Mouse (Mus musculus) MEL (cell line): ENCODE measurements around the gene Tnfsf12. TPM values are rescaled to one million over a fixed set of nuclear protein-coding genes. Genes with fewer than 3 reads are reported as not detected.

ENCODE experiments used
- DNase-seq: peaks from one replicate; pipeline ENCODE4 v3.0.0; 2011; ENCODE audit warnings: low read depth, low spot score
- H3K27ac ChIP-seq: 2 replicates; pipeline ENCODE4 v1.5.1; 2012; ENCODE audit warnings: low read depth, mild to moderate bottlenecking, control low read depth, low read length, moderate library complexity; ENCODE audit not compliant: control insufficient read depth
- H3K27me3 ChIP-seq, 2 experiments: fragments of 150-350 bp in 1 of 2; sonication (generic) in 1 of 2; 2 replicates each; pipeline ENCODE4 v1.6.1; 2012; ENCODE audit warnings: low read length in 2 of 2, mild to moderate bottlenecking in 2 of 2, improper control_type of control experiment in 1 of 2, moderate library complexity in 1 of 2; ENCODE audit not compliant: insufficient read depth in 2 of 2, control insufficient read depth in 1 of 2
- H3K36me3 ChIP-seq, 2 experiments: 2 replicates each; pipeline ENCODE4 v1.6.1; 2012 to 2014; ENCODE audit warnings: low read length in 2 of 2, improper control_type of control experiment in 1 of 2, inconsistent platforms in 1 of 2, mild to moderate bottlenecking in 1 of 2; ENCODE audit not compliant: insufficient read depth in 2 of 2, control insufficient read depth in 1 of 2
- H3K4me1 ChIP-seq, 2 experiments: fragments of 150-350 bp in 1 of 2; sonication (generic) in 1 of 2; 2 replicates each; pipeline ENCODE4 v1.6.1; 2012; ENCODE audit warnings: low read length in 2 of 2, improper control_type of control experiment in 1 of 2, mild to moderate bottlenecking in 1 of 2; ENCODE audit not compliant: insufficient read depth in 2 of 2, control insufficient read depth in 1 of 2
- H3K4me3 ChIP-seq, 2 experiments: fragments of 150-350 bp in 1 of 2; sonication (generic) in 1 of 2; 2 replicates each; pipeline ENCODE4 v1.5.1; 2012; ENCODE audit warnings: low read depth in 2 of 2, low read length in 2 of 2, mild to moderate bottlenecking in 2 of 2, moderate library complexity in 2 of 2, control low read depth in 1 of 2, improper control_type of control experiment in 1 of 2; ENCODE audit not compliant: control insufficient read depth in 1 of 2, insufficient read depth in 1 of 2
- H3K79me2 ChIP-seq: 2 replicates; pipeline ENCODE4 v1.6.1; 2012; ENCODE audit warnings: mild to moderate bottlenecking, low read length, moderate library complexity; ENCODE audit not compliant: control insufficient read depth, poor library complexity, insufficient read depth
- H3K9ac ChIP-seq: 2 replicates; pipeline ENCODE4 v1.6.1; 2012; ENCODE audit warnings: low read depth, mild to moderate bottlenecking, control low read depth, low read length, moderate library complexity; ENCODE audit not compliant: control insufficient read depth, poor library complexity, severe bottlenecking
- H3K9me3 ChIP-seq: fragments of 150-350 bp; sonication (generic); replicated peaks from 2 replicates; pipeline ENCODE4 v1.6.1; 2012; ENCODE audit warnings: mild to moderate bottlenecking, low read length, improper control_type of control experiment, moderate library complexity; ENCODE audit not compliant: insufficient read depth
- BHLHE40 ChIP-seq: IDR thresholded peaks from 2 replicates; pipeline ENCODE4 v1.6.1; 2012; ENCODE audit warnings: low read depth, mild to moderate bottlenecking, inconsistent platforms, low read length, improper control_type of control experiment, borderline replicate concordance
- CHD1 ChIP-seq: IDR thresholded peaks from 2 replicates; pipeline ENCODE4 v1.6.1; 2012; ENCODE audit warnings: low read depth, mild to moderate bottlenecking, inconsistent platforms, low read length, improper control_type of control experiment
- CHD2 ChIP-seq: IDR thresholded peaks from 2 replicates; pipeline ENCODE4 v1.6.1; 2011; ENCODE audit warnings: low read length, improper control_type of control experiment
- CTCF ChIP-seq, 3 experiments: IDR thresholded peaks in 2 of 3; conservative IDR thresholded peaks in 1 of 3; 2 replicates each; pipeline ENCODE4 v1.5.1; 2011 to 2012; ENCODE audit warnings: low read length in 3 of 3, low read depth in 2 of 3, mild to moderate bottlenecking in 2 of 3, improper control_type of control experiment in 1 of 3, inconsistent platforms in 1 of 3, mixed read lengths in 1 of 3, moderate library complexity in 1 of 3; ENCODE audit not compliant: control insufficient read depth in 1 of 3, insufficient read depth in 1 of 3, poor library complexity in 1 of 3, severe bottlenecking in 1 of 3
- EP300 ChIP-seq, 2 experiments: IDR thresholded peaks; 2 replicates each; pipeline ENCODE4 v1.6.1; 2011; ENCODE audit warnings: improper control_type of control experiment in 2 of 2, low read length in 2 of 2, low read depth in 1 of 2, mild to moderate bottlenecking in 1 of 2
- GATA1 ChIP-seq: IDR thresholded peaks from 2 replicates; pipeline ENCODE4 v1.6.1; 2011; ENCODE audit warnings: low read depth, low read length, improper control_type of control experiment
- MAX ChIP-seq: IDR thresholded peaks from 2 replicates; pipeline ENCODE4 v1.6.1; 2011; ENCODE audit warnings: low read length, improper control_type of control experiment
- MXI1 ChIP-seq: IDR thresholded peaks from 2 replicates; pipeline ENCODE4 v1.6.1; 2011; ENCODE audit warnings: mild to moderate bottlenecking, low read depth, low read length, improper control_type of control experiment
- MYB ChIP-seq: IDR thresholded peaks from 2 replicates; pipeline ENCODE4 v1.6.1; 2011; ENCODE audit warnings: mild to moderate bottlenecking, low read depth, low read length, improper control_type of control experiment
- MYC ChIP-seq: IDR thresholded peaks from 2 replicates; pipeline ENCODE4 v1.6.1; 2011; ENCODE audit warnings: low read depth, mild to moderate bottlenecking, low read length, improper control_type of control experiment, moderate library complexity
- NRF1 ChIP-seq: IDR thresholded peaks from 2 replicates; pipeline ENCODE4 v1.6.1; 2014; ENCODE audit warnings: low read depth, mild to moderate bottlenecking, inconsistent platforms, low read length, improper control_type of control experiment, moderate library complexity; ENCODE audit not compliant: poor library complexity, insufficient read depth, severe bottlenecking
- POLR2AphosphoS2 ChIP-seq: IDR thresholded peaks from 2 replicates; pipeline ENCODE4 v1.6.1; 2011; ENCODE audit warnings: low read length, improper control_type of control experiment
- POLR2AphosphoS5 ChIP-seq: IDR thresholded peaks from 2 replicates; pipeline ENCODE4 v1.6.1; 2012; ENCODE audit warnings: low read depth, borderline replicate concordance, mild to moderate bottlenecking, inconsistent platforms, low read length, moderate library complexity, mixed read lengths
- SIN3A ChIP-seq: IDR thresholded peaks from 2 replicates; pipeline ENCODE4 v1.6.1; 2012; ENCODE audit warnings: low read length, improper control_type of control experiment, inconsistent platforms
- SMC3 ChIP-seq: IDR thresholded peaks from 2 replicates; pipeline ENCODE4 v1.6.1; 2011; ENCODE audit warnings: low read depth, low read length, improper control_type of control experiment
- TAL1 ChIP-seq: IDR thresholded peaks from 2 replicates; pipeline ENCODE4 v1.6.1; 2012; ENCODE audit warnings: mild to moderate bottlenecking, inconsistent platforms, low read length, moderate library complexity, mixed read lengths
- UBTF ChIP-seq: IDR thresholded peaks from 2 replicates; pipeline ENCODE4 v1.6.1; 2012; ENCODE audit warnings: low read depth, mild to moderate bottlenecking, inconsistent platforms, low read length, improper control_type of control experiment, moderate library complexity, borderline replicate concordance; ENCODE audit not compliant: insufficient read depth
- USF2 ChIP-seq, 2 experiments: IDR thresholded peaks; 2 replicates each; pipeline ENCODE4 v1.6.1; 2011 to 2012; ENCODE audit warnings: improper control_type of control experiment in 2 of 2, low read length in 2 of 2, borderline replicate concordance in 1 of 2, inconsistent platforms in 1 of 2, low read depth in 1 of 2, mild to moderate bottlenecking in 1 of 2; ENCODE audit not compliant: insufficient read depth in 1 of 2
- ZNF384 ChIP-seq: IDR thresholded peaks from 2 replicates; pipeline ENCODE4 v1.6.1; 2012; ENCODE audit warnings: low read depth, mild to moderate bottlenecking, inconsistent platforms, low read length, improper control_type of control experiment
- polyA plus RNA-seq, 2 experiments: library from polyadenylated mRNA; stranded (reverse) in 1 of 2; unstranded in 1 of 2; fragments of >175 nt in 1 of 2; fragments of >200 nt in 1 of 2; gene quantifications; 2 replicates each; pipeline versions ENCODE4 v1.2.1 to v1.2.4; 2012; ENCODE audit warnings: low replicate concordance in 2 of 2, low read depth in 1 of 2; ENCODE audit not compliant: insufficient read length in 2 of 2, insufficient read depth in 1 of 2, missing spikeins in 1 of 2
- total RNA-seq: library from RNA; depleted of rRNA; stranded (reverse); fragments of 300-350 nt; gene quantifications from 2 replicates; pipeline ENCODE4 v1.2.3, GENCODE M21; 2012

Tnfsf12 gene
- total and polyA plus RNA-seq, 3 experiments = 0.10 TPM; not detected in 2

DNA sequence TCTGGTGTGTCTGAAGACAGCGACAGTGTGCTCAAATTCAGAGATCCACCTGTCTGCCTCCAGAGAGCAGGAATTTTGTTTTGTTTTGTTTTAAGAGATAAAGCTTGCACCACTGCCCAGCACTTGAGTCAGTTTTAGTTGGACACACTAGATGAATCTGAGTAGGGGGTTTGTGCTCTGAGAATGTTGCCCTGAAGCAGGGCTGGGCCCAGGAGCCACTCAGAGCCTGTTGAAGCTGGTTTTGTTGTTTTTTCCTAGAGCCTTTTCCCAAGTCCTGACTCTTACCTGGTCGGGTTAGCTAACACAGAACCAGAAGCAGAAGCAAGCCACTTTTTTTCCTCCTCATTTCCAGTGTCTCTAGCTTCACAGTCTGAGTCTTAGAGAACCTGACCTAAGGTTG lies 15.4 kb upstream of the Tnfsf12 start:
- no peak for DNase-seq
- H3K4me1 ChIP-seq = peaks cover 0 to 4% of the 10 kb centered on the region in 2 experiments; a peak in 1 of 4 replicates
- H3K9me3 ChIP-seq = no peaks in the 10 kb centered on the region
- TF ChIP-seq CHD1 = no peak
- TF ChIP-seq MXI1 = no peak
- TF ChIP-seq MAX = no peak
- TF ChIP-seq POLR2AphosphoS5 = no peak
- no peak for TF ChIP-seq MYC
- TF ChIP-seq SMC3 = no peak
- no peak for TF ChIP-seq EP300 (IDR thresholded peaks at IDR 0.05; ENCODE audit: low read depth in 1 of 2, low read length in 2 of 2)
- no peak for TF ChIP-seq MYB
- no peak for TF ChIP-seq SIN3A
- TF ChIP-seq USF2 (IDR thresholded peaks at IDR 0.05; ENCODE audit: borderline replicate concordance in 1 of 2, insufficient read depth in 1 of 2, low read depth in 1 of 2, low read length in 2 of 2) = no peak
- TF ChIP-seq CHD2 = no peak
- TF ChIP-seq POLR2AphosphoS2 = no peak
- TF ChIP-seq UBTF = no peak
- H3K79me2 ChIP-seq = no peaks in the 10 kb centered on the region
- H3K36me3 ChIP-seq = peaks cover 0 to 3% of the 10 kb centered on the region in 2 experiments; a peak in 1 of 4 replicates
- H3K4me3 ChIP-seq = no peak overlapping the region
- no peak overlapping the region for H3K27ac ChIP-seq
- H3K27me3 ChIP-seq = no peaks in the 10 kb centered on the region
- no peak overlapping the region for H3K9ac ChIP-seq

DNA sequence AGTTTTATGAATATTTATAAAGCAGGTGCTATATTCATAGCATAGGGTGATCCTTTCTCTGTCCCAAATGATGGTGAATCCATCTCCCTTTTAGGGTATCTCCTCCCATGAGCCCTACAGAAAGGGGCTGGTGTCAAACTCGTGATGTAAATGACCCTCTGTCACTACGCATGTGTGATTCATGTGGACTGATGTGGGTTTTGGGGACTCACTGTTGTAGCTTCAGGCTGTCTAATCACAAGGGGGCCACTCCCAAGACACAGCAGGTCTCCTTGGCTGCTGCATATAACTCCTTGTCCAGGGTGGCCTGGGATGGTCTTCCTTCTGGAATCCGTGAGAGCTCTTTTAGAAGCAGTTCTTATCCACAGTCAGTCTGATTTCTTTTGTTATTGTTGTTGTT lies 14.8 kb upstream of the Tnfsf12 start:
- H3K4me1 ChIP-seq = no peaks in the 10 kb centered on the region
- TF ChIP-seq BHLHE40 = no peak
- no peak for TF ChIP-seq NRF1
- no peak for TF ChIP-seq ZNF384
- no peak for TF ChIP-seq TAL1
- TF ChIP-seq CTCF (IDR thresholded peaks at IDR 0.05 in 2 of 3, conservative IDR thresholded peaks at IDR 0.05 in 1 of 3; ENCODE audit: control insufficient read depth in 1 of 3, insufficient read depth in 1 of 3, low read depth in 2 of 3, low read length in 3 of 3, poor library complexity in 1 of 3, severe bottlenecking in 1 of 3) = no peak
- no peak for TF ChIP-seq GATA1
- H3K9me3 ChIP-seq = no peaks in the 10 kb centered on the region
- H3K36me3 ChIP-seq = no peaks in the 10 kb centered on the region
- no peak for DNase-seq
- no peak overlapping the region for H3K27ac ChIP-seq
- no peak overlapping the region for H3K4me3 ChIP-seq
- no peaks in the 10 kb centered on the region for H3K79me2 ChIP-seq
- no peaks in the 10 kb centered on the region for H3K27me3 ChIP-seq
- no peak overlapping the region for H3K9ac ChIP-seq
